Comparison of ENCODE assay signal across 7 mouse cellular contexts in genomic region chr10:128368402-128369217, GRCm38 (mm10). TPM values are rescaled to one million over a fixed set of nuclear protein-coding genes. Genes with fewer than 3 reads are reported as not detected.
A peak's percentile ranks its signal among the peaks of the same experiment; 100 is the strongest.
DNase-seq lines count a peak whose midpoint lies in the region; ATAC-seq lines count a peak whose summit lies in the region.

Coq10a (minus strand) TSS chr10:128368997.

- H3K9me3 ChIP-seq in intestine, embryonic 16.5 days (ENCODE audit: control insufficient read depth, low read length) = no peaks in the 10 kb centered on the region
- H3K9me3 ChIP-seq in midbrain, embryonic 11.5 days (ENCODE audit: control insufficient read depth, low read length) = no peaks in the 10 kb centered on the region

- peak within 1 kb of the TSS; percentile 76 for H3K9ac ChIP-seq in intestine, embryonic 16.5 days (ENCODE audit: low read depth, low read length)
- H3K9ac ChIP-seq in midbrain, embryonic 11.5 days (ENCODE audit: low read length) = peak within 1 kb of the TSS; percentile 66

- peak within 1 kb of the TSS; percentile 88 for H3K4me2 ChIP-seq in intestine, embryonic 16.5 days (ENCODE audit: low read depth, low read length)
- H3K4me2 ChIP-seq in midbrain, embryonic 11.5 days = peak within 1 kb of the TSS; percentile 68

- under 1% methylated on average over 87 of the region's 87 CpGs for WGBS in intestine, embryonic 16.5 days
- WGBS in midbrain, embryonic 11.5 days = under 1% methylated on average over 87 of the region's 87 CpGs

- peak; percentile 92 for DNase-seq in adrenal gland, adult 8-10 months
- peak; percentile 90 for DNase-seq in embryo, embryonic 9.5 days (ENCODE audit: extremely low spot score)
- peak; percentile 86 to 87 for DNase-seq in gastrocnemius, postnatal 4 days (ENCODE audit: low spot score in 2 of 2)
- DNase-seq in left cerebral cortex, postnatal 36 days (ENCODE audit: low spot score in 2 of 2) = peak; percentile 94 to 96
- DNase-seq in midbrain, embryonic 11.5 days (ENCODE audit: low spot score, missing footprints) = peak; percentile 98
- peak; percentile 97 for DNase-seq in skeletal muscle tissue, adult 2 months (ENCODE audit: low read depth, low spot score)

- no peaks in the 10 kb centered on the region for H3K27me3 ChIP-seq in intestine, embryonic 16.5 days (replicated peaks; ENCODE audit: control insufficient read depth, insufficient read depth, low read length)
- H3K27me3 ChIP-seq in midbrain, embryonic 11.5 days (ENCODE audit: control insufficient read depth, insufficient read depth, low read length) = no peaks in the 10 kb centered on the region

- H3K4me3 ChIP-seq in intestine, embryonic 16.5 days (ENCODE audit: low read length) = peak within 1 kb of the TSS; percentile 72
- peak within 1 kb of the TSS; percentile 59 for H3K4me3 ChIP-seq in midbrain, embryonic 11.5 days (ENCODE audit: low read depth, low read length)

- intact Hi-C loops in left cerebral cortex, postnatal 36 days (cut with DNase I) = no loop called here

- peaks cover 6% of the 10 kb centered on the region; the same call in 1 of the 2 replicates for H3K4me1 ChIP-seq in intestine, embryonic 16.5 days (ENCODE audit: control insufficient read depth, insufficient read depth, low read length)
- peaks cover 8% of the 10 kb centered on the region for H3K4me1 ChIP-seq in midbrain, embryonic 11.5 days (ENCODE audit: control insufficient read depth, insufficient read depth, low read length)

- peak within 1 kb of the TSS; percentile 91 for H3K27ac ChIP-seq in intestine, embryonic 16.5 days (ENCODE audit: low read length)
- peak within 1 kb of the TSS; percentile 86 for H3K27ac ChIP-seq in midbrain, embryonic 11.5 days (ENCODE audit: low read depth, low read length)

- H3K36me3 ChIP-seq in intestine, embryonic 16.5 days (ENCODE audit: control insufficient read depth, insufficient read depth, low read length) = no peaks in the 10 kb centered on the region
- peaks cover 3% of the 10 kb centered on the region; the same call in 1 of the 2 replicates for H3K36me3 ChIP-seq in midbrain, embryonic 11.5 days (ENCODE audit: control insufficient read depth, insufficient read depth, low read length)

- ATAC-seq in intestine, embryonic 16.5 days = peak; percentile 93
- peak; percentile 96 for ATAC-seq in midbrain, embryonic 11.5 days (ENCODE audit: low FRiP score)

RNA-seq across cellular contexts. Expression of gene Coq10a, which starts in this region (rescaled TPM):
- total RNA-seq in adrenal gland, adult 8-10 months (2022) = 100 to 1,000 TPM in 2 of 4 experiments, 10 to 100 TPM in 2; 72.2 to 114 (median 86.6) TPM
- total RNA-seq in gastrocnemius, postnatal 4 days (2021) = 100 to 1,000 TPM; 115 to 133 TPM
- 2.5 and 3.3 TPM in 2 replicates for polyA plus RNA-seq in intestine, embryonic 16.5 days (2015; fragmentation: Nextera tagmentation; extraction: Ambion mirVana)
- 10 to 100 TPM; 62.0 to 63.2 TPM for total RNA-seq in left cerebral cortex, postnatal 36 days (2021)
- 23.1 and 23.4 TPM in 2 replicates for polyA plus RNA-seq in midbrain, embryonic 11.5 days (2014; fragmentation: Nextera tagmentation; extraction: Ambion mirVana)

Comparison
In these comparisons a context has a peak if more than half of its experiments do, and no peak if none do; other contexts are left out.
1. Peak in every context shown above with its lines: DNase-seq, ATAC-seq, H3K4me3 ChIP-seq and H3K27ac ChIP-seq.